Mouse (Mus musculus) limb, embryonic 15.5 days (tissue): ENCODE data around the gene Rora. TPM values are rescaled to one million over a fixed set of nuclear protein-coding genes. Genes with fewer than 3 reads are reported as not detected.
"Not testable (repeated sequence)": the region's sequence is repeated elsewhere in the genome, so short reads cannot be mapped to it uniquely, and the experiment has no call there.

Experiments
- ATAC-seq: fragments of 200-750 bp; cut with Nextera tagmentation; 2 replicates; pipeline ENCODE4 v1.8.0; 2017; ENCODE audit warnings: low read depth, moderate TSS enrichment; ENCODE audit not compliant: insufficient number of reproducible peaks, low FRiP score, low TSS enrichment
- H3K27ac ChIP-seq: fragments of 300-500 bp; sonication (generic); 2 replicates; pipeline ENCODE4 v1.5.1; 2015; ENCODE audit warnings: moderate library complexity, mild to moderate bottlenecking, inconsistent platforms
- H3K27me3 ChIP-seq: fragments of 300-500 bp; sonication (generic); 2 replicates; pipeline ENCODE4 v1.6.1; 2015; ENCODE audit warnings: inconsistent platforms
- H3K36me3 ChIP-seq: fragments of 300-500 bp; sonication (generic); 2 replicates; pipeline ENCODE4 v1.6.1; 2015; ENCODE audit warnings: inconsistent platforms
- H3K4me1 ChIP-seq: fragments of 300-500 bp; sonication (generic); 2 replicates; pipeline ENCODE4 v1.6.1; 2015; ENCODE audit warnings: inconsistent platforms
- H3K4me2 ChIP-seq: fragments of 300-500 bp; sonication (generic); 2 replicates; pipeline ENCODE4 v1.6.1; 2015; ENCODE audit warnings: mild to moderate bottlenecking, inconsistent platforms
- H3K4me3 ChIP-seq: fragments of 300-500 bp; sonication (generic); 2 replicates; pipeline ENCODE4 v1.5.1; 2015; ENCODE audit warnings: mild to moderate bottlenecking, inconsistent platforms
- H3K9ac ChIP-seq: fragments of 300-500 bp; sonication (generic); 2 replicates; pipeline ENCODE4 v1.6.1; 2015; ENCODE audit warnings: inconsistent platforms
- H3K9me3 ChIP-seq: fragments of 300-500 bp; sonication (generic); 2 replicates; pipeline ENCODE4 v1.6.1; 2016; ENCODE audit warnings: inconsistent platforms
- WGBS: fragments of 180-500 bp; shearing (Covaris S2); methylation state at CpG from one replicate; pipeline ENCODE4 v1.1.7; 2015; 5-methylcytosine and 5-hydroxymethylcytosine counted together
- polyA plus RNA-seq: library from polyadenylated mRNA; unstranded; fragments of >200 nt; fragmentation: Nextera tagmentation; extraction: Ambion mirVana; gene quantifications from 2 replicates; pipeline ENCODE4 v1.2.1, GENCODE M21; 2015

The Rora gene
- polyA plus RNA-seq, 1 experiment from 2014 or later, result 25.4 TPM

- Histone ChIP-seq H3K9ac (no peak overlapping the region), H3K27me3 (no peaks in the 10 kb centered on the region), H3K4me2 (no peak overlapping the region), H3K9me3 (no peaks in the 10 kb centered on the region), H3K27ac (no peak overlapping the region), H3K4me3 (no peak overlapping the region), H3K4me1 (peaks cover 17% of the 10 kb centered on the region), H3K36me3 (no peaks in the 10 kb centered on the region)
- no peak for ATAC-seq
- 82% methylated on average over 1 of the region's 1 CpGs for WGBS
These were observed 433.7 kb downstream of the Rora start for GRCm38 (mm10) chr9:69087325-69087724.

- Histone ChIP-seq H3K27ac (no peak overlapping the region), H3K36me3 (no peaks in the 10 kb centered on the region), H3K4me3 (no peak overlapping the region), H3K9ac (no peak overlapping the region), H3K4me1 (peaks cover 10% of the 10 kb centered on the region), H3K27me3 (no peaks in the 10 kb centered on the region), H3K4me2 (no peak overlapping the region), H3K9me3 (no peaks in the 10 kb centered on the region)
- WGBS, result 82% methylated on average over 5 of the region's 5 CpGs
- ATAC-seq, result no peak
These were observed 437.2 kb downstream of the Rora start for GRCm38 (mm10) chr9:69090749-69091270.

GRCm38 (mm10) chr9:69092119-69093013 lies 438.8 kb downstream of the Rora start:
- peaks cover 10% of the 10 kb centered on the region for H3K4me1 ChIP-seq
- H3K4me2 ChIP-seq, result no peak overlapping the region
- no peak overlapping the region for H3K4me3 ChIP-seq
- no peaks in the 10 kb centered on the region for H3K27me3 ChIP-seq
- 56% methylated on average over 15 of the region's 15 CpGs for WGBS
- no peaks in the 10 kb centered on the region for H3K9me3 ChIP-seq
- H3K36me3 ChIP-seq, result no peaks in the 10 kb centered on the region
- no peak; the same call in 1 of the 2 replicates for ATAC-seq
- H3K27ac ChIP-seq, result peak overlapping the region; percentile 50; the same call in 1 of the 2 replicates
- H3K9ac ChIP-seq, result no peak overlapping the region

- H3K36me3 ChIP-seq, H3K27me3 ChIP-seq, ATAC-seq, H3K4me3 ChIP-seq, H3K4me2 ChIP-seq, H3K4me1 ChIP-seq, H3K9me3 ChIP-seq, H3K9ac ChIP-seq, H3K27ac ChIP-seq: not testable (repeated sequence)
- 87% methylated on average over 5 of the region's 5 CpGs for WGBS
These were observed 446.7 kb downstream of the Rora start for GRCm38 (mm10) chr9:69100153-69100756.

- Histone ChIP-seq H3K9me3 (no peaks in the 10 kb centered on the region), H3K27me3 (0 out of 2 replicates have a peak, but pooled peaks cover under 1% of the 10 kb centered on the region), H3K9ac (no peak overlapping the region), H3K4me3 (no peak overlapping the region), H3K27ac (no peak overlapping the region), H3K4me2 (no peak overlapping the region), H3K4me1 (no peaks in the 10 kb centered on the region), H3K36me3 (no peaks in the 10 kb centered on the region)
- WGBS, result 51% methylated on average over 5 of the region's 5 CpGs
- no peak for ATAC-seq
These were observed 450.7 kb downstream of the Rora start for GRCm38 (mm10) chr9:69104321-69104720.

- 0 out of 2 replicates have a peak, but pooled peaks cover 6% of the 10 kb centered on the region for H3K27me3 ChIP-seq
- H3K4me2 ChIP-seq, result no peak overlapping the region
- ATAC-seq, result no peak
- no peak overlapping the region for H3K27ac ChIP-seq
- no peak overlapping the region for H3K4me3 ChIP-seq
- H3K9me3 ChIP-seq, result no peaks in the 10 kb centered on the region
- no peaks in the 10 kb centered on the region for H3K36me3 ChIP-seq
- H3K9ac ChIP-seq, result no peak overlapping the region
- 91% methylated on average over 2 of the region's 2 CpGs for WGBS
- H3K4me1 ChIP-seq, result peaks cover 7% of the 10 kb centered on the region; the same call in 1 of the 2 replicates
These were observed 456.2 kb downstream of the Rora start for GRCm38 (mm10) chr9:69109618-69110300.

- 0 out of 2 replicates have a peak, but pooled peaks cover 6% of the 10 kb centered on the region for H3K27me3 ChIP-seq
- no peaks in the 10 kb centered on the region for H3K36me3 ChIP-seq
- H3K9ac ChIP-seq, result no peak overlapping the region
- peaks cover 7% of the 10 kb centered on the region; the same call in 1 of the 2 replicates for H3K4me1 ChIP-seq
- no peak for ATAC-seq
- H3K9me3 ChIP-seq, result no peaks in the 10 kb centered on the region
- H3K4me2 ChIP-seq, result no peak overlapping the region
- H3K4me3 ChIP-seq, result no peak overlapping the region
- no peak overlapping the region for H3K27ac ChIP-seq
- 52% methylated on average over 5 of the region's 5 CpGs for WGBS
These were observed 456.7 kb downstream of the Rora start for GRCm38 (mm10) chr9:69110301-69110674.

GRCm38 (mm10) chr9:69110706-69111105 lies 457.1 kb downstream of the Rora start:
- no peak overlapping the region for H3K27ac ChIP-seq
- no peak overlapping the region for H3K4me3 ChIP-seq
- no peaks in the 10 kb centered on the region for H3K36me3 ChIP-seq
- peaks cover 7% of the 10 kb centered on the region; the same call in 1 of the 2 replicates for H3K4me1 ChIP-seq
- ATAC-seq, result no peak
- 0 out of 2 replicates have a peak, but pooled peaks cover 6% of the 10 kb centered on the region for H3K27me3 ChIP-seq
- WGBS, result 57% methylated on average over 6 of the region's 6 CpGs
- no peak overlapping the region for H3K9ac ChIP-seq
- no peaks in the 10 kb centered on the region for H3K9me3 ChIP-seq
- no peak overlapping the region for H3K4me2 ChIP-seq

GRCm38 (mm10) chr9:69111539-69111938 lies 458.0 kb downstream of the Rora start:
- H3K36me3 ChIP-seq, result no peaks in the 10 kb centered on the region
- H3K9me3 ChIP-seq, result no peaks in the 10 kb centered on the region
- no peak for ATAC-seq
- H3K4me2 ChIP-seq, result no peak overlapping the region
- H3K9ac ChIP-seq, result no peak overlapping the region
- H3K27ac ChIP-seq, result no peak overlapping the region
- peaks cover 7% of the 10 kb centered on the region; the same call in 1 of the 2 replicates for H3K4me1 ChIP-seq
- WGBS, result 59% methylated on average over 6 of the region's 6 CpGs
- H3K27me3 ChIP-seq, result 0 out of 2 replicates have a peak, but pooled peaks cover 6% of the 10 kb centered on the region
- H3K4me3 ChIP-seq, result no peak overlapping the region

GRCm38 (mm10) chr9:69114429-69114984 lies 460.9 kb downstream of the Rora start:
- 0 out of 2 replicates have a peak, but pooled peaks cover 3% of the 10 kb centered on the region for H3K27me3 ChIP-seq
- H3K4me3 ChIP-seq, result no peak overlapping the region
- no peaks in the 10 kb centered on the region for H3K9me3 ChIP-seq
- no peaks in the 10 kb centered on the region for H3K36me3 ChIP-seq
- no peak overlapping the region for H3K27ac ChIP-seq
- WGBS, result 18% methylated on average over 9 of the region's 9 CpGs
- H3K4me1 ChIP-seq, result peaks cover 7% of the 10 kb centered on the region; the same call in 1 of the 2 replicates
- no peak overlapping the region for H3K9ac ChIP-seq
- H3K4me2 ChIP-seq, result no peak overlapping the region
- ATAC-seq, result no peak

GRCm38 (mm10) chr9:69116740-69117139 lies 463.2 kb downstream of the Rora start:
- H3K36me3 ChIP-seq, result no peaks in the 10 kb centered on the region
- H3K4me1 ChIP-seq, result peaks cover 7% of the 10 kb centered on the region; the same call in 1 of the 2 replicates
- ATAC-seq, result no peak
- H3K4me2 ChIP-seq, result no peak overlapping the region
- 0 out of 2 replicates have a peak, but pooled peaks cover under 1% of the 10 kb centered on the region for H3K27me3 ChIP-seq
- 57% methylated on average over 2 of the region's 2 CpGs for WGBS
- H3K27ac ChIP-seq, result no peak overlapping the region
- no peaks in the 10 kb centered on the region for H3K9me3 ChIP-seq
- no peak overlapping the region for H3K4me3 ChIP-seq
- no peak overlapping the region for H3K9ac ChIP-seq
